Mouse (Mus musculus): Measurements from ENCODE around the gene Casp6. TPM values are rescaled to one million over a fixed set of nuclear protein-coding genes. Genes with fewer than 3 reads are reported as not detected.

Casp6 gene
- polyA plus RNA-seq, 1 experiment from 2014 or later: 20.4 TPM

DNA sequence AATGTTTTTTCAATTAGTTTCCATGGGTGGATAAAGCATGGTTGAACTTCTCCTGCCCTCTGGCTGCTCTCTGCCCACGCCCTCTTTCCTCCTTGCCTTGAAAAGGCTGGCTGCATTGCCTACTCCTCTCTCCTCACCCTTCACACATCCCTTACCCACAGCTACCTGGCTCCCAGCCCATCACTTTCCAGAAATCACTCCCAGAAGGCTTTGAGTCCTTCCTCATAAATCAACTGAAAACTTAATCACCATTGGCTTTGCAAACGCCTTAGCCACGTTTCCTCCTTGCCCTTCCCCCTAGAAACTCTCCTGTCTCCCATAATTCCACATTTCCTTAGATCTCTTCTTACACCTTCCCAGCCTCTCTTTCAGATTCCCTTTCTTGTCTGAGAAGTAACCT is 36.6 kb downstream of the Casp6 start:
- 30% methylated on average over 3 of the region's 3 CpGs for WGBS
- Histone ChIP-seq H3K9ac (replicated peaks; ENCODE audit: low read depth, low read length) (no peak overlapping the region), H3K4me1 (ENCODE audit: control insufficient read depth, insufficient read depth, low read length) (no peaks in the 10 kb centered on the region), H3K9me3 (ENCODE audit: control insufficient read depth, low read length) (no peaks in the 10 kb centered on the region), H3K4me2 (ENCODE audit: low read depth, low read length) (no peak overlapping the region), H3K27me3 (ENCODE audit: control insufficient read depth, insufficient read depth, low read length) (no peaks in the 10 kb centered on the region), H3K36me3 (ENCODE audit: control insufficient read depth, insufficient read depth, low read length) (no peaks in the 10 kb centered on the region), H3K4me3 (ENCODE audit: low read depth, low read length) (no peak overlapping the region), H3K27ac (ENCODE audit: low read depth, low read length) (no peak overlapping the region)
- ATAC-seq (ENCODE audit: low read depth): no peak; the same call in 1 of the 2 replicates

DNA sequence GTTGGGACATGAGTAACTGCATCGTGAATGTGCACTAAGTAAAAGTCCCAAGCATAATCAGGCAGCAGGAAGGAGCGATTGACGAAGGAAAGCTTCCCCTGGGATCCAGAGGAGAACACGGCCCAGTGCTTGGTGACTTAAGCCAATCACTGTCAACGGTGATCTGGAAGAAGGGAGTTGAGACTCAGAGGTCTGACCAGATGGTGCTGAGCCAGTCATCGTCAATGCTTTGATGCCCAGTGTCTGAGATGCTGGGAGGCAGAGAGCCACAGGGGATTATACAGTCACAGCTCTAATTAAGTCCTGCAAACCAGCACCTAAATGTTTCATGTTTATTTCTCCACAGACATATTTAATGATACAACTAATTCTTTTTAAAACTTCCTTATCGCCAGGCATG is 37.8 kb downstream of the Casp6 start:
- ATAC-seq (ENCODE audit: low read depth): no peak
- 52% methylated on average over 7 of the region's 7 CpGs for WGBS
- Histone ChIP-seq H3K27me3 (ENCODE audit: control insufficient read depth, insufficient read depth, low read length) (no peaks in the 10 kb centered on the region), H3K27ac (ENCODE audit: low read depth, low read length) (no peak overlapping the region), H3K9ac (replicated peaks; ENCODE audit: low read depth, low read length) (no peak overlapping the region), H3K4me3 (ENCODE audit: low read depth, low read length) (no peak overlapping the region), H3K4me2 (ENCODE audit: low read depth, low read length) (no peak overlapping the region), H3K9me3 (ENCODE audit: control insufficient read depth, low read length) (no peaks in the 10 kb centered on the region), H3K4me1 (ENCODE audit: control insufficient read depth, insufficient read depth, low read length) (no peaks in the 10 kb centered on the region), H3K36me3 (ENCODE audit: control insufficient read depth, insufficient read depth, low read length) (no peaks in the 10 kb centered on the region)

DNA sequence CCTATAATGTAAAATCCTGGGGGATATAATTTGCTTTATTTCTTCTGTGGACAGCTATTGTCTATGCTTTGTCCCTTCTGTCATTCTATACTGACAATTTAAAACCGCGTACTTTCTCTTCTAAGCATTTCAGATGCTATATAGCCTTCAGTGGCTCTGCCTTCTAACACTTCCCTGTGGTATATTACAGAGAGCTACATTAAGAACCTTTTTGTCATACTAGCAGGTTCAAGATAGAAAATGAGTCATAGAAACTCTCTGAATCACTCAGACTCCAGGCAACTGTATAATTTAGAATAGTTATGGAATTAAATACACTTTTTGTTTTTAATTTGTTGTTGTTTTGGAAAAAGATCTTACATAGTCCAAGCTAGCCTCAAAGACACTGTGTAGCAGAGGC is 39.6 kb downstream of the Casp6 start:
- Histone ChIP-seq H3K4me2 (ENCODE audit: low read depth, low read length) (no peak overlapping the region), H3K4me1 (ENCODE audit: control insufficient read depth, insufficient read depth, low read length) (no peaks in the 10 kb centered on the region), H3K36me3 (ENCODE audit: control insufficient read depth, insufficient read depth, low read length) (no peaks in the 10 kb centered on the region), H3K27ac (ENCODE audit: low read depth, low read length) (no peak overlapping the region), H3K27me3 (ENCODE audit: control insufficient read depth, insufficient read depth, low read length) (no peaks in the 10 kb centered on the region), H3K4me3 (ENCODE audit: low read depth, low read length) (no peak overlapping the region), H3K9ac (replicated peaks; ENCODE audit: low read depth, low read length) (no peak overlapping the region), H3K9me3 (ENCODE audit: control insufficient read depth, low read length) (no peaks in the 10 kb centered on the region)
- ATAC-seq (ENCODE audit: low read depth): no peak
- WGBS: 83% methylated on average over 2 of the region's 2 CpGs

DNA sequence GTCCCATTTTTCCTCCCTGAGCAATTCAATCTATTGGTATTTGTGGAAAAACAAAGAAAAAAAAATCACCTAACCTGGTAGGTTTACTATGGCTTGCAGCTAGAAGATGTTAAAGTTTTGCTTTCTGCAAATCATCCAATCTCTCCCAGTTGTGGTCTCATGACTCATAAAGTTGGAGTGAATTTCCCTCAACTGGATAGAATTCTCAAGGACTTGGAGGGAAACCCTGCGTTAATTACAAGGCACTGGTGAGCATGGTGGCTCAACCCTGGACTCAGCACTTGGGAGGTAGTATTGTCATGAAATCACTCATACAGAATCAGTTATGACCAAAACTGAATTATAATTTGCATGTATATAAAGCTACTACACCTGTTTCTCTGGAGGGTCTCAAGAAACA is 40.1 kb downstream of the Casp6 start:
- H3K4me2 ChIP-seq (ENCODE audit: low read depth, low read length): no peak overlapping the region
- no peak overlapping the region for H3K27ac ChIP-seq (ENCODE audit: low read depth, low read length)
- ATAC-seq (ENCODE audit: low read depth): no peak
- no peak overlapping the region for H3K4me3 ChIP-seq (ENCODE audit: low read depth, low read length)
- no peak overlapping the region for H3K9ac ChIP-seq (replicated peaks; ENCODE audit: low read depth, low read length)
- H3K4me1 ChIP-seq (ENCODE audit: control insufficient read depth, insufficient read depth, low read length): no peaks in the 10 kb centered on the region
- WGBS: 98% methylated on average over 1 of the region's 1 CpGs
- H3K36me3 ChIP-seq (ENCODE audit: control insufficient read depth, insufficient read depth, low read length): no peaks in the 10 kb centered on the region
- H3K27me3 ChIP-seq (ENCODE audit: control insufficient read depth, insufficient read depth, low read length): no peaks in the 10 kb centered on the region
- no peaks in the 10 kb centered on the region for H3K9me3 ChIP-seq (ENCODE audit: control insufficient read depth, low read length)

DNA sequence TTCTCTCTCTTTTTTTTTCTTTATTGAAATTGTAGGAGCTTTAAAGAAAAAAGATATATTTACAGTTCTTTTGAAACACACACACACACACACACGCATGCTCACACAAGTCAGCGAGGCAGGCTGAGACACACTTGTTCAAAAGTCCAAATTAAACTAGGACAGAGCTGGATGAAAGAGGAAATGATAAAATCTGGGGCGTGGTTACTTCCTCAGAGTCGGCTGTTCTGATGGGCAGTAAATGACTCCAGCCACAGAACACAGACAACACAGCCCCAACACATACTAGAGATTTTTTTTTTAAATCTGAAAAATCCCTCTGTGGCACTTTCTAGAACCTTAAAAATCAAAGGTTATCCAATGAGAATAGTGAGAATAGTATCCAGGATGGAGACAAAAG is 42.6 kb downstream of the Casp6 start:
- no peak for ATAC-seq (ENCODE audit: low read depth)
- H3K27ac ChIP-seq (ENCODE audit: low read depth, low read length): no peak overlapping the region
- 88% methylated on average over 4 of the region's 4 CpGs for WGBS

DNA sequence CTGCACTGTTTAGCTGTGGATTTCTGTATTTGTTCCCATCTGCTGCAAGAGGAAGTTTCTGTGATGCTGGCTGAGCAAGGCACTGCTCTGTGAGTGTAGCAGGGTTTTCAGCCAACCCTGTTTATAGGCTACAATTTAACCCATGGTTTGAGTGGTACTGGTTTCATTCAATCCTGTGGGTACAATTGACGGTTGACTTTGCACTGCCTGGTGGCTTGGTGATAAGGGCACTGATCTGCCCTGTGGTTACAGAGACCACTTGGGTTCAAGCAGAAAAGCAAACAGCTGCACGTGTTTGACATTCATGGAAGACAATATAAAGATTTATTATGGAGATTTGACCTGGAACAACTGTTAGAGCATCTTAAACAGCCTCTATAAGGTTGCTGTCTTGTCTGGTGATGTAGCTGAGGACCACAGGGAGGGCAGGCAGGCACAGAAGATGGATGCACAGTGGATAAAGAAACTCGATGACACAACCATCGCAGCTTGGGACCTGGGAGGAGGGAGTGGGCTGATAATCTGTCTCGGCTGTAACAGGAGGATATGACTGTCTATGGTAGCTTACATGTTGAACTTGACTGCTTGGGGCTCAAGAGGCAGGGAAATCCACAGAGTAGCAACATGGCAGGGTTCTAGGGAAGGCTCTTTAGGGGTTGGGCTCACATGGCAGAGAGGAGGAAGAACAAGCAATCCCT is 45.1 kb downstream of the Casp6 start:
- Histone ChIP-seq H3K4me2 (ENCODE audit: low read depth, low read length) (no peak overlapping the region), H3K9ac (replicated peaks; ENCODE audit: low read depth, low read length) (no peak overlapping the region), H3K27ac (ENCODE audit: low read depth, low read length) (no peak overlapping the region), H3K4me1 (ENCODE audit: control insufficient read depth, insufficient read depth, low read length) (no peaks in the 10 kb centered on the region), H3K36me3 (ENCODE audit: control insufficient read depth, insufficient read depth, low read length) (no peaks in the 10 kb centered on the region), H3K27me3 (ENCODE audit: control insufficient read depth, insufficient read depth, low read length) (no peaks in the 10 kb centered on the region), H3K4me3 (ENCODE audit: low read depth, low read length) (no peak overlapping the region), H3K9me3 (ENCODE audit: control insufficient read depth, low read length) (no peaks in the 10 kb centered on the region)
- ATAC-seq (ENCODE audit: low read depth): no peak
- WGBS: 70% methylated on average over 5 of the region's 5 CpGs

More for the DNA sequence above, 42.6 kb downstream of the Casp6 start:
- no peaks in the 10 kb centered on the region for H3K9me3 ChIP-seq (ENCODE audit: control insufficient read depth, low read length)
- H3K36me3 ChIP-seq (ENCODE audit: control insufficient read depth, insufficient read depth, low read length): no peaks in the 10 kb centered on the region
- H3K4me3 ChIP-seq (ENCODE audit: low read depth, low read length): no peak overlapping the region
- H3K4me2 ChIP-seq (ENCODE audit: low read depth, low read length): no peak overlapping the region
- H3K9ac ChIP-seq (replicated peaks; ENCODE audit: low read depth, low read length): no peak overlapping the region
- H3K4me1 ChIP-seq (ENCODE audit: control insufficient read depth, insufficient read depth, low read length): no peaks in the 10 kb centered on the region
- H3K27me3 ChIP-seq (ENCODE audit: control insufficient read depth, insufficient read depth, low read length): no peaks in the 10 kb centered on the region

DNA sequence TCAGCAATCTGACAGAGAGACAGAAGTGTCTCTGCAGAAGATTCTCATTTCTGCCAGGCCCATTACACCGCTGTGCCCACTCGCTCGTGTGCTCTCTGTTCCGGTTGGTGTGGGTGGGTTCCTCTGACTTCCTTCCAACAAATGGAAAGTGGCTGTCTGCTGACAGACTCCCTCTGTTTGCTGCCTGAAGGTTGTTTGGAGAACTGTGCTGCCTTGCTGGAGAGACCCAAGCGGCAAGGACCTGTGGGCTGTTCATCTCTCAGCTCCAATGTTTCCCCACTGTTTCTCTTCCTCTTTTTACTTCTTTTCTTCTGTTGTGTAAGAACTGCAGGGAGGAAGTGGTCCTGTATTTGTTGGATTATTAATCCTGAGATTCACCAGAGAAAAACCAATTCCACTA is 47.1 kb downstream of the Casp6 start:
- Histone ChIP-seq H3K27ac (ENCODE audit: low read depth, low read length) (no peak overlapping the region), H3K4me1 (ENCODE audit: control insufficient read depth, insufficient read depth, low read length) (no peaks in the 10 kb centered on the region), H3K9me3 (ENCODE audit: control insufficient read depth, low read length) (no peaks in the 10 kb centered on the region), H3K4me3 (ENCODE audit: low read depth, low read length) (no peak overlapping the region), H3K27me3 (ENCODE audit: control insufficient read depth, insufficient read depth, low read length) (no peaks in the 10 kb centered on the region), H3K4me2 (ENCODE audit: low read depth, low read length) (no peak overlapping the region), H3K36me3 (ENCODE audit: control insufficient read depth, insufficient read depth, low read length) (no peaks in the 10 kb centered on the region), H3K9ac (replicated peaks; ENCODE audit: low read depth, low read length) (no peak overlapping the region)
- WGBS: 91% methylated on average over 5 of the region's 5 CpGs
- ATAC-seq (ENCODE audit: low read depth): no peak

DNA sequence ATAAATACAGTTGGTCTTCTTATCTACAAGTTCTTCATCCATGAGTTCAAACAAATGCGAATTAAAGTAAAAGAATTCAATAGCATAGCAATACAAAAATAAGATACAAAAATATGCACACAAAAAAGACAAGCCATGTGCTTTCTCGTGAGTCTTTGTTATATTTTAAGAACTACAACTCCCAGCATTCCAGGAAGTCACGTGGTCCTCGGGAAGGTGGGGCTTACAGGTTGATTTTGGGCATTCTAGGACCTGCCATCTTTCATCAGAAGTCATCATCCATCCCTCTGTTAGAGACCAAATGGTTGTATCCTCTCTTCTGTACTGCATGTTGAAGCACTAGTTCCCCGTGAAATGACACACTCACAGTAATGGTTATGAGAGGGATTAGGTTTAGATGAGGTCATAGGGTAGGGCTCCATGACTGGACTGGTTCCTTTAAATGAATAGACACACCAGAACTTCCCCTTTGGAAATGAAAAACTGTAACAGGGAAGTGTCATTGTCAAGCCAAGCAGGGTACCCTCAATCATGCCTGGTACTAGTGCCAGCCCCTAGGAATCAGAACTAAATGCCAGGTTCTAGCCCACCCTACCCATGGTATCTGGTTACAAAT is 48.0 kb downstream of the Casp6 start:
- no peak overlapping the region for H3K4me2 ChIP-seq (ENCODE audit: low read depth, low read length)
- no peak overlapping the region for H3K4me3 ChIP-seq (ENCODE audit: low read depth, low read length)
- H3K4me1 ChIP-seq (ENCODE audit: control insufficient read depth, insufficient read depth, low read length): no peaks in the 10 kb centered on the region
- H3K36me3 ChIP-seq (ENCODE audit: control insufficient read depth, insufficient read depth, low read length): no peaks in the 10 kb centered on the region
- H3K27ac ChIP-seq (ENCODE audit: low read depth, low read length): no peak overlapping the region
- H3K9ac ChIP-seq (replicated peaks; ENCODE audit: low read depth, low read length): no peak overlapping the region
- WGBS: 87% methylated on average over 5 of the region's 5 CpGs
- H3K27me3 ChIP-seq (ENCODE audit: control insufficient read depth, insufficient read depth, low read length): no peaks in the 10 kb centered on the region
- ATAC-seq (ENCODE audit: low read depth): no peak
- H3K9me3 ChIP-seq (ENCODE audit: control insufficient read depth, low read length): no peaks in the 10 kb centered on the region

DNA sequence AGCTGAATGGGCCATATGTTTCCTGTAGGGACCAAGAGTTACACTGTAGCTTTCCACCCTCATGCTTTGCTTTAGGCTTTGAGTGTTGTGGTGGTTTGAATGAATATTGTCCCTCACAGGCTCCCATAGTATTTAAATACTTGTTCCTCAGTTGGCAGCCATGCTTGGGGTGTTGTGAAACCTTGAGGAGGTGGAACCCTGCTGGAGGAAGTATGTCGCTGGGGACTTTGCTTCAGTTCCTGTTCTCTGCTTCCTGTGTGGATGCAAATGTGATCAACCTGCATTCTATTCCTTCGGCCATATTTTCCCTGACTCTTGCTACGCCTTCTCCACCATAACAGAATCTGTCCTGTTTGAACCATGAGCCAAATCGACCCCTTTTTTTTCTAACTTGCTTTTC is 52.1 kb downstream of the Casp6 start:
- Histone ChIP-seq H3K27me3 (ENCODE audit: control insufficient read depth, insufficient read depth, low read length) (no peaks in the 10 kb centered on the region), H3K36me3 (ENCODE audit: control insufficient read depth, insufficient read depth, low read length) (no peaks in the 10 kb centered on the region), H3K4me1 (ENCODE audit: control insufficient read depth, insufficient read depth, low read length) (no peaks in the 10 kb centered on the region), H3K4me2 (ENCODE audit: low read depth, low read length) (no peak overlapping the region), H3K9me3 (ENCODE audit: control insufficient read depth, low read length) (no peaks in the 10 kb centered on the region), H3K27ac (ENCODE audit: low read depth, low read length) (no peak overlapping the region), H3K9ac (replicated peaks; ENCODE audit: low read depth, low read length) (no peak overlapping the region), H3K4me3 (ENCODE audit: low read depth, low read length) (no peak overlapping the region)
- WGBS: 90% methylated on average over 4 of the region's 4 CpGs
- no peak for ATAC-seq (ENCODE audit: low read depth)
